Comparison of ENCODE assay signal across 7 mouse cellular contexts in the genomic region with DNA sequence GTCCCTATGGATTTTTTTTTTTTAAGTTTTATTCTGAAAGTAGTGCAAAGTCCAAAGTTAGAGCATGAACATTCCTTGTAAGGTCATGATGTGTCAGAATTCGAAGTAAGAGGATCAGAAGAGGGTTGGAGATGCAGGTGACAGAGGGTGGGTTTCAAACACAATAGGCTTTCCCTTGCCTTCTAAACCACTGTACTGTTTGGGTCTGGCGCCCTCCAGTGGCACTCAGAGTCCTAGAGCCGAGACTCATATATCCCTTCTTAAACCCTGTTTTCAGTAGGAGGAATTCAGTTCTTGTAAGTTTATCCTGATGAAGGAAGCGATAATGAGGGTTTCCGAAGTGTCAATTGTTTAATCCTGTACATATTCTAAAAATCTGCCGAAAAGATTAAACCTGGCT. TPM values are rescaled to one million over a fixed set of nuclear protein-coding genes. Genes with fewer than 3 reads are reported as not detected.
DNase-seq lines count a peak whose midpoint lies in the region; ATAC-seq and TF ChIP-seq lines count a peak whose summit lies in the region.

No protein-coding gene starts in this region.

- DNase-seq in adipocyte (ENCODE audit: low spot score) = peak; percentile 74
- peak; percentile 41 for DNase-seq in cerebellum, adult 11-12 months
- peak; percentile 87 for DNase-seq in forebrain, postnatal 0 days
- peak; percentile 53 for DNase-seq in hindlimb bud, embryonic 11.5 days (ENCODE audit: extremely low spot score, low read depth, low spot score)
- DNase-seq in layer of hippocampus, postnatal 36 days = peak; percentile 56 to 73
- DNase-seq in right cerebral cortex, postnatal 25 days = peak; percentile 77

- no peaks in the 10 kb centered on the region for H3K4me1 ChIP-seq in forebrain, postnatal 0 days (ENCODE audit: insufficient read depth)

- H3K9ac ChIP-seq in forebrain, postnatal 0 days = no peak overlapping the region

- no peak overlapping the region for H3K27ac ChIP-seq in forebrain, postnatal 0 days (ENCODE audit: low read depth, low read length)

- H3K4me2 ChIP-seq in forebrain, postnatal 0 days (ENCODE audit: low read depth) = peak overlapping the region; percentile 67; the same call in 1 of the 2 replicates

- TF ChIP-seq CTCF in forebrain, postnatal 0 days (IDR thresholded peaks at IDR 0.05; ENCODE audit: low read depth) = peak; percentile 95

- no peak overlapping the region for H3K4me3 ChIP-seq in forebrain, postnatal 0 days (ENCODE audit: low read depth, low read length)

- peaks cover 5% of the 10 kb centered on the region; the same call in 1 of the 2 replicates for H3K27me3 ChIP-seq in forebrain, postnatal 0 days (ENCODE audit: insufficient read depth, low read length)

- no peaks in the 10 kb centered on the region for H3K9me3 ChIP-seq in forebrain, postnatal 0 days (ENCODE audit: low read length)

- ATAC-seq in forebrain, postnatal 0 days = peak; percentile 87
- peak; percentile 88 for ATAC-seq in megakaryocyte progenitor cell, adult 5-6 weeks (replicated peaks; ENCODE audit: poor library complexity)

- H3K36me3 ChIP-seq in forebrain, postnatal 0 days (ENCODE audit: insufficient read depth) = no peaks in the 10 kb centered on the region

- 5% methylated on average over 6 of the region's 6 CpGs for WGBS in forebrain, postnatal 0 days

RNA-seq across cellular contexts. Expression of gene Adamts16, which starts 1.4 kb away (rescaled TPM):
- total RNA-seq in forebrain, postnatal 0 days (2014; rRNA removed) = 1.7 and 3.8 TPM in 2 replicates
- polyA plus RNA-seq in forebrain, postnatal 0 days (2015; fragmentation: Nextera tagmentation; extraction: Ambion mirVana) = 0.57 and 1.0 TPM in 2 replicates
- total RNA-seq in layer of hippocampus, postnatal 36 days (2021) = 1 to 10 TPM; 1.9 to 2.2 TPM
- not detected in 2 replicates for total RNA-seq in megakaryocyte progenitor cell, adult 5-6 weeks (2015)
- not detected in 2 replicates for total RNA-seq in megakaryocyte progenitor cell, adult 5-6 weeks (2017)
